Mouse (Mus musculus) small intestine, adult 2 months (tissue): Measurements from ENCODE around the gene Dapk2.

Source experiments
- CTCF ChIP-seq: fragments of 200-500 bp; IDR thresholded peaks from 2 replicates; pipeline ENCODE4 v1.5.1; 2012; ENCODE audit warnings: low read depth, mild to moderate bottlenecking, control low read depth, inconsistent platforms, low read length, moderate library complexity, mixed read lengths; ENCODE audit not compliant: insufficient replicate concordance, insufficient read length; ENCODE audit errors: extremely low read depth
- POLR2A ChIP-seq: fragments of 200-500 bp; IDR thresholded peaks from 2 replicates; pipeline ENCODE4 v1.6.1; 2012; ENCODE audit warnings: low read depth, mild to moderate bottlenecking, control low read depth, inconsistent platforms, low read length, moderate library complexity

DNA sequence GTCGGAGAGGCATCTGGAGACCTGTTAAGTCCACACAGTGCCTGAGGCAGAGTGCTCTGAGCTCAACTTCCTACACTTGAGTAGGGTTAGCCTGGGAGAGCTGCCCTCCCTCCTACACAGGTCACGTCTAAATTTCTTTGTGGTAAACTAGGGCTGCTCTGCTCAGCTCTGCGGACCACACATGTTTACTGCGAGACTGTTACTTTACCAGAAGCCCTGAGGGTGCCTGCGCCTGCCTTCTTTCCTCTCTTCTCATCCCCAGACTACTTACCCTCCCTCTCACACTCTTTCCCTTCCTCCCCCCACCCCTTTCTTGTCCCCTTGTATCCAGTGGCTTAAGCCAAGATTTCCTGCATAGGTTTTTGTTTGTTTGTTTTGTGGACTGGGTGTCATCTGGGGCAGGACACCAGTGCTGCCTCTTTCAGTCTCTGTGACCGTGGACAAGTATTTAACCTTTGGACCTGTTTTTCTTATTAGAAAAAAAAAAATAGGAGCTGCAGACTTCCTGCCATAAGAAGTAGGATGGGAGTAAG, 93.2 kb downstream of the Dapk2 start:
- no peak for TF ChIP-seq CTCF
- TF ChIP-seq POLR2A = no peak
